Mouse (Mus musculus): ENCODE measurements at regions not wholly inside any gene's neighbourhood (a gene's known extent, or its start where the extent isn't known, plus 50 kb on each side); places are given as distances from the start of the nearest gene placed in this dataset.
A peak's percentile ranks its signal among the peaks of the same experiment; 100 is the strongest.

GRCm38 (mm10) chr11:19203968-19204367, 185.2 kb upstream of the Meis1 start:
- peaks cover 6% of the 10 kb centered on the region; the same call in 1 of the 2 replicates for H3K4me1 ChIP-seq (ENCODE audit: control insufficient read depth, insufficient read depth, low read length)
- H3K27me3 ChIP-seq (replicated peaks; ENCODE audit: control insufficient read depth, insufficient read depth, low read length), result no peaks in the 10 kb centered on the region; the same call in 1 of the 2 replicates
- DNase-seq, result peak; percentile 88
- TF ChIP-seq CTCF (conservative IDR thresholded peaks at IDR 0.05; ENCODE audit: insufficient read depth, insufficient read length, low read depth, low read length) (no peak), POLR2A (IDR thresholded peaks at IDR 0.05; ENCODE audit: low read depth, low read length) (no peak)
- 26% methylated on average over 5 of the region's 5 CpGs for WGBS
- no peak overlapping the region for H3K27ac ChIP-seq (ENCODE audit: insufficient read depth, low read depth, low read length)
- no peaks in the 10 kb centered on the region for H3K36me3 ChIP-seq (ENCODE audit: control insufficient read depth, insufficient read depth, low read length)
- no peak overlapping the region for H3K4me3 ChIP-seq (ENCODE audit: insufficient read depth, low read depth, low read length)

- H3K27ac ChIP-seq (ENCODE audit: insufficient read depth, low read depth, low read length), result peak overlapping the region; percentile 70
- no peaks in the 10 kb centered on the region for H3K36me3 ChIP-seq (ENCODE audit: control insufficient read depth, insufficient read depth, low read length)
- no peak overlapping the region for H3K4me3 ChIP-seq (ENCODE audit: insufficient read depth, low read depth, low read length)
- H3K27me3 ChIP-seq (replicated peaks; ENCODE audit: control insufficient read depth, insufficient read depth, low read length), result no peaks in the 10 kb centered on the region; the same call in 1 of the 2 replicates
- H3K4me1 ChIP-seq (ENCODE audit: control insufficient read depth, insufficient read depth, low read length), result peaks cover 6% of the 10 kb centered on the region; the same call in 1 of the 2 replicates
- 34% methylated on average over 7 of the region's 7 CpGs for WGBS
- peak; percentile 39 for DNase-seq
- no peak for TF ChIP-seq POLR2A (IDR thresholded peaks at IDR 0.05; ENCODE audit: low read depth, low read length)
- TF ChIP-seq CTCF (conservative IDR thresholded peaks at IDR 0.05; ENCODE audit: insufficient read depth, insufficient read length, low read depth, low read length), result no peak
These were observed 185.7 kb upstream of the Meis1 start for GRCm38 (mm10) chr11:19204521-19204920.

DNA sequence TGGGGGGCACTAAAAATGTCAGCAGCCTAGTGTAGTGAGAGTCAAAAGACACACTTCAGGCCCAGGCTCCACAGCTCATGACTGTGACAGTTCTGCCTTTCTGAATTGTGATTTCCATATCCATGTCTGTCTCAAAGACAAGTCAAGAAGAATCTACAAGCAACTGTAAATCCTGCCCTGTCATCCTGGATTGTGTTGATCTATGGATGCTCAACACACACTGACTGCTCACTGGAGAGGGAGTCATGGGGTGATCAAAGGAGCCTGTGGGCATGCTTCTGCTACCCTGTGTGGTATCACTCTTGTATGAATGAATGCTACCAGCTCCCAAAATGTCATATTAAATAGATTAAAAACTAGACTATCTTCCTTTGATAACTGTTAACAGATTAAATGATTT, 186.4 kb upstream of the Meis1 start:
- Histone ChIP-seq H3K27me3 (replicated peaks; ENCODE audit: control insufficient read depth, insufficient read depth, low read length) (no peaks in the 10 kb centered on the region; the same call in 1 of the 2 replicates), H3K4me3 (ENCODE audit: insufficient read depth, low read depth, low read length) (no peak overlapping the region), H3K36me3 (ENCODE audit: control insufficient read depth, insufficient read depth, low read length) (no peaks in the 10 kb centered on the region), H3K27ac (ENCODE audit: insufficient read depth, low read depth, low read length) (peak overlapping the region; percentile 70), H3K4me1 (ENCODE audit: control insufficient read depth, insufficient read depth, low read length) (peaks cover 6% of the 10 kb centered on the region; the same call in 1 of the 2 replicates)
- no peak for DNase-seq
- TF ChIP-seq CTCF (conservative IDR thresholded peaks at IDR 0.05; ENCODE audit: insufficient read depth, insufficient read length, low read depth, low read length), result no peak
- no peak for TF ChIP-seq POLR2A (IDR thresholded peaks at IDR 0.05; ENCODE audit: low read depth, low read length)

DNA sequence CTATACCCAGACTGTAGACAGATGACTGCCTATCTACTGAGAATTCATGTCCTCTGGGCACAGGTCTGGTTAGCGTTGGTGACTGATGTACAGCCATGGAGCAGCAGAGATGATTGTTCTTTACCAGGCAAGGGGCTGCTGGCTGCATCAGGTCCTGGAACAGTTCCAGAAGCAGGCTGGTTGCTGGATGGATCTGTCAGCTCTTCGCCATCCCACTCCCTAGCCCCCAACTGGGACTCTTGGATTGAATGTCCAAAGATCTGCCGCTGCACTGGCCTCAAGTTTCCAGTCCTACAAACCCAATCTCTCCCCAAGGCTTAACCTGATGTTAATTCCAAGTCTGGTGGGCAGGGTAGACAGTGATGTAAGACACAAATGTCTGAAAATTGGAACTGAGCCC, 200.7 kb upstream of the Meis1 start:
- DNase-seq, result no peak
- H3K4me3 ChIP-seq (ENCODE audit: insufficient read depth, low read depth, low read length), result no peak overlapping the region
- H3K27me3 ChIP-seq (replicated peaks; ENCODE audit: control insufficient read depth, insufficient read depth, low read length), result no peaks in the 10 kb centered on the region
- H3K4me1 ChIP-seq (ENCODE audit: control insufficient read depth, insufficient read depth, low read length), result no peaks in the 10 kb centered on the region
- H3K27ac ChIP-seq (ENCODE audit: insufficient read depth, low read depth, low read length), result no peak overlapping the region
- 86% methylated on average over 3 of the region's 3 CpGs for WGBS
- TF ChIP-seq POLR2A (IDR thresholded peaks at IDR 0.05; ENCODE audit: low read depth, low read length), result no peak
- no peak for TF ChIP-seq CTCF (conservative IDR thresholded peaks at IDR 0.05; ENCODE audit: insufficient read depth, insufficient read length, low read depth, low read length)
- H3K36me3 ChIP-seq (ENCODE audit: control insufficient read depth, insufficient read depth, low read length), result no peaks in the 10 kb centered on the region

DNA sequence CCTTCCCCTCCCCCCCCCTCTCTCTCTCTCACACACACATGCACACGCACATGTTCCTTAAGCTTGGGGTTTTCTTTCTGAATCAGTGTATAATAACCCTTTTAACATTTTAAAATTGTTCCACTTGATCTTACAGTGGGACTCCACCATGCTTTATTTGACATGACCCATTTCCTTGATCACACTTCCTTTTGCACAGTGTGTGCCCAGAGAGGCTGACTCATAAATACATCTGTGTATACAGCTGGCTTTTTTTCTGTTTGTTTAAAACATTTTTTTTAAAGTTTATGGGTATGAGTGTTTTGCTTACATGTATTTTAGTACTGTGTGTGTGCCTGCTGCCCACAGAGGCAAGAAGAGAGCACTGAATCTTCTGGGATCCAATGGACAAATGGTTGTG, 202.7 kb upstream of the Meis1 start:
- no peaks in the 10 kb centered on the region for H3K4me1 ChIP-seq (ENCODE audit: control insufficient read depth, insufficient read depth, low read length)
- TF ChIP-seq POLR2A (IDR thresholded peaks at IDR 0.05; ENCODE audit: low read depth, low read length) (no peak), CTCF (conservative IDR thresholded peaks at IDR 0.05; ENCODE audit: insufficient read depth, insufficient read length, low read depth, low read length) (no peak)
- no peaks in the 10 kb centered on the region for H3K27me3 ChIP-seq (replicated peaks; ENCODE audit: control insufficient read depth, insufficient read depth, low read length)
- H3K36me3 ChIP-seq (ENCODE audit: control insufficient read depth, insufficient read depth, low read length), result no peaks in the 10 kb centered on the region
- H3K4me3 ChIP-seq (ENCODE audit: insufficient read depth, low read depth, low read length), result no peak overlapping the region
- DNase-seq, result no peak
- no peak overlapping the region for H3K27ac ChIP-seq (ENCODE audit: insufficient read depth, low read depth, low read length)
- WGBS, result no CpG with 5 or more reads among the region's 1 CpGs

DNA sequence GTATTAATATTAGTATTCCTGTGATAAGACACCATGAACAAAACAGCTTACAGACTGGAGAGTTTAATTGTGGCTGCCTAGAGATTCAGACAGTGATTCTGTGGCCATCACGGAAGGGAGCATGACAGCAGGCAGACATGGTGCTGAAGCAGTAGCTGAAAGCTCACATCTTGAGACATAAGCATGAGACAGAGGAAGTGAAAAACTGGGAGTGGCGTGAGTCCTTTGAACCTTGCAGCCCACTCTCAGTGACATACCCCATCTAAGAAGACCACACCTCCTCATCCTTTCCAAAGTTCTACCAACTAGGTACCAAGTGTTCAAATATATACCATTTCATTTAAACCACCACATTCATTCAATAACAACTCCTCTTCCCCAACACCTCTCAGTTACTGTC, 208.0 kb upstream of the Meis1 start:
- DNase-seq, result no peak
- Histone ChIP-seq H3K4me3 (ENCODE audit: insufficient read depth, low read depth, low read length) (no peak overlapping the region), H3K27me3 (replicated peaks; ENCODE audit: control insufficient read depth, insufficient read depth, low read length) (no peaks in the 10 kb centered on the region), H3K27ac (ENCODE audit: insufficient read depth, low read depth, low read length) (no peak overlapping the region), H3K4me1 (ENCODE audit: control insufficient read depth, insufficient read depth, low read length) (no peaks in the 10 kb centered on the region), H3K36me3 (ENCODE audit: control insufficient read depth, insufficient read depth, low read length) (no peaks in the 10 kb centered on the region)
- WGBS, result 90% methylated on average over 2 of the region's 2 CpGs
- TF ChIP-seq POLR2A (IDR thresholded peaks at IDR 0.05; ENCODE audit: low read depth, low read length), result no peak
- TF ChIP-seq CTCF (conservative IDR thresholded peaks at IDR 0.05; ENCODE audit: insufficient read depth, insufficient read length, low read depth, low read length), result no peak

- Histone ChIP-seq H3K27me3 (replicated peaks; ENCODE audit: control insufficient read depth, insufficient read depth, low read length) (no peaks in the 10 kb centered on the region), H3K4me3 (ENCODE audit: insufficient read depth, low read depth, low read length) (no peak overlapping the region), H3K36me3 (ENCODE audit: control insufficient read depth, insufficient read depth, low read length) (no peaks in the 10 kb centered on the region), H3K27ac (ENCODE audit: insufficient read depth, low read depth, low read length) (no peak overlapping the region), H3K4me1 (ENCODE audit: control insufficient read depth, insufficient read depth, low read length) (no peaks in the 10 kb centered on the region)
- DNase-seq, result no peak
- 64% methylated on average over 4 of the region's 4 CpGs for WGBS
- TF ChIP-seq POLR2A (IDR thresholded peaks at IDR 0.05; ENCODE audit: low read depth, low read length), result no peak
- TF ChIP-seq CTCF (conservative IDR thresholded peaks at IDR 0.05; ENCODE audit: insufficient read depth, insufficient read length, low read depth, low read length), result no peak
These were observed 208.9 kb upstream of the Meis1 start for GRCm38 (mm10) chr11:19227716-19228115.

All from kidney, adult 2 months (tissue).